Mouse (Mus musculus): ENCODE measurements around the gene Usp2.

GRCm38 (mm10) chr9:44126746-44127145, 59.9 kb downstream of the Usp2 start:
- no peak for TF ChIP-seq EP300 (IDR thresholded peaks at IDR 0.05; ENCODE audit: insufficient read depth, low read depth, low read length)
- no peak for TF ChIP-seq POLR2A (IDR thresholded peaks at IDR 0.05; ENCODE audit: insufficient read depth, low read depth, low read length)
